Mouse (Mus musculus): ENCODE measurements around the gene Ciart.
"Not testable (repeated sequence)": the region's sequence is repeated elsewhere in the genome, so short reads cannot be mapped to it uniquely, and the experiment has no call there.

Gene Ciart

DNA sequence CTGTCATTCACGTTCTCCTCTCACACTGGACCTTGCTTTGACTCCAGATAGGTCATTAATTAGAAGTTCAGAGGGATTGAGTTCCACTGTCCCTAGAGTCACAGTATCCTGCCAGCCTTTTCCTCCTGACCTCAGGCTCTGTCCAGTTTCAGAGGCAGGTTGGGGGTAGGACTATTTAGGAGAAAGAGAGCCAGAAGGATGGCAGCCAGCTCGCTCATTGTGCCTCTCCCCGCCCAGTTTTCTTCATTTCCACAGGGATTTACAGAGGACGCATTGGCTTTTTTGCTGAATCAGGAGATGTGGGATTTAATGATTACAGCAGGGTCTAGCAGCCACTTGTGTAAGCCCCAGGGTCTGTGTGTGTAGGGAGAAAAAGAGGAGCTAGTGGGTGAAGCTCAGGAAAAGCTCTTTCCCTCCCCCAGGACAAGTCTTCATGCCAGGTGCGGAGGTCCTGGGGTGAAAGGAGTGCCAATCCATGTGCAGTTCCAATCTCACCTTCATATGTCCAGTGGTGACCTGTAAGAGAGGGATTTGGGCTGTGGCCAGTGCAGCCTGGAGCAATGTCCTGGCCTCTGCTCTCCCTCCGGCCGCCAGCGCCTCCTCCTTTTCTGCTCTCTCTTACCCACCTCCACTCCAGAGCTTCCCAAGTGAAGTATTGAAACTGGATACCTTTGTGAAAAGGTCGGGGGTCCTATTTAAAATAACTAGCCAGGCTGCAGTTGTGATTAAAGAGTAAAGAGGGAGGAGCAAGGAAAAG is 19.7 kb upstream of the Ciart start:
- DNase-seq (ENCODE audit: low spot score), result no peak

DNA sequence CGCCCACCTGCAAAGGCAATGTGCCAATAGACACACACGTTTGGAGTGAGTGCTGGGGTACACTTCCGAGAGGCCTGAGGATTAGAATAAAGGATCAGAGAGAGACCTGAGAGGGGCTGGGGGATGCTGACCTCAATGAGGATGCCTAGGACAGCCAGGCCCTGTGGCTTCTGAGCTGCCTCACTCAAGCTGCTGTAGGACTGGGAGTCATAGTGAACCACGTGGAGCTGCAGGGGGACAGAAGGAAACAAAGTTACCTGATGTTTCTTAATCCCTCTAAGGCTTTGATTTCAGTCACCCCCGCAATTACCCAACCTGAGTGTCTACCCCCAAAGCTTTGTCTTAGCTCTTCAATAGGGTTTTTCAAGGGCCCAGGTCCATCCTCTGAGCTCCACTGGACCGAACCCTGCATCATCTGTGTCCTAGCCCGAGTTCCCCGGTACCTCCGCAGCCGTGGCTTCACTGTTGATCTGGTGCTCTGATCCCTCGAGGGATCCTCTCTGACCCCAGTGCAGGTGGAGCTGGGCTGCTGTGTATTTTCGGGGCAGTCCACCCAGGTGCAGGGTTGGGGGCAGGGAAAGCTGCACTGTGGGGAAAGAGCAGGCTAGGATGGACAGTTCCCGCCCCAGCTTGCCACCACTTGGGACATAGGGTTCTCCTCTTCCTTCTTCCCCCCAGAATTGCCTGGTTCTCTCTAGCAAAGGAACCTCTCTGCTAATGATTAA is 17.9 kb upstream of the Ciart start:
- DNase-seq (ENCODE audit: low spot score), result no peak

DNA sequence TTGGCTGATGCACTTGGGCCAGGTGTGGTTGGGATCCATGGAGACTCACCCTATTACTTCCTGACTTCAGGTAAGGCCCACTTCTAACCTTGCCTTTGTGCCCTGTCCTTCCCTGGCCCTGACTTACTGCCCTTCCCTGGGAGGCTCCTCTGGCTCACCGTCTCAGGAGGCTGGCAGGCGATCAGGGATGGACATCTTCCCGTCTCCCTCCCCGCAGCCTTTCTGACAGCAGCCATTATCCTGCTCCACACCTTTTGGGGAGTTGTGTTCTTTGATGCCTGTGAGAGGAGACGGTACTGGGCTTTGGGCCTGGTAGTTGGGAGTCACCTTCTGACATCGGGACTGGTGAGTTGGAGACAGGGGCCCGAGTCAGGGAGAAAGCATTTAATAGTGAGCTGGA is 13.4 kb upstream of the Ciart start:
- not testable (repeated sequence) for DNase-seq (ENCODE audit: low spot score)

DNA sequence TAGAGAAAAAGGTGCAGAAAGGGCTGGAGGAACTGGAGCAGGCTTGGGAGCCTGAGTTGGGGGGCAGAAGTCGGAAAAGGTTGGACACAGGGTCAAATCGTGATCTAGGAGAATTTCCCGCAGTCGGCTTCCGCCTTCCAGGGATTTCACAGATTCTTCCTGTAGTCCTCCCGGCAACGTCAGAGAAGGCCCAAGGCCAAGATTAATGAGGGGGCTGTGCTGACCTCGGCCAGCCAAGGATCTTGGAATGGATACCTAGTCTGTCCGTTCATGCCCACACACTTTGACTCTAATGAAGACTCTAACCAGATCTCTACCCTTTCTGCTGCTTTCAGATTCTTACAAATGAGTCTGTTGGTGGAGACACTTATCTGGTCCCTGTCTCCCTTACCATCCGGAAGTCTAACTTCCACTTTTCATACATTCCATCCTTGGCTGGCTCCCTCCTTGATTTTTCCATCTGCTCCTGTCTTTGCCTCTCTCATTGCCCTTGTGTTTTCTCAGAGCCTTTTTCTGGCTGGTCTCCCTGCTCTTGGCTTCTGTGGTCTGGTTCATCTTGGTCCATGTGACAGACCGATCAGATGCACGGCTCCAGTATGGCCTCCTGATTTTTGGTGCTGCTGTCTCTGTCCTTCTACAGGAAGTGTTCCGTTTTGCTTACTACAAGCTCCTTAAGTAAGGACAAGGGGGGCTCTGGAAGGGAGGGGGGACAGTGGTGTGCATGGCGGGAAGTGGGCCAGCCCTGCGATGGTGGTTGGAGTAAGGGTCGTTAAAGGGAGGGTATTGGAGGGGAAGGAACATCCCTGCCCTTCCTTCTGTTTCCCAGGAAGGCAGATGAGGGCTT is 12.5 kb upstream of the Ciart start:
- peak; percentile 64 for DNase-seq (ENCODE audit: low spot score)

DNA sequence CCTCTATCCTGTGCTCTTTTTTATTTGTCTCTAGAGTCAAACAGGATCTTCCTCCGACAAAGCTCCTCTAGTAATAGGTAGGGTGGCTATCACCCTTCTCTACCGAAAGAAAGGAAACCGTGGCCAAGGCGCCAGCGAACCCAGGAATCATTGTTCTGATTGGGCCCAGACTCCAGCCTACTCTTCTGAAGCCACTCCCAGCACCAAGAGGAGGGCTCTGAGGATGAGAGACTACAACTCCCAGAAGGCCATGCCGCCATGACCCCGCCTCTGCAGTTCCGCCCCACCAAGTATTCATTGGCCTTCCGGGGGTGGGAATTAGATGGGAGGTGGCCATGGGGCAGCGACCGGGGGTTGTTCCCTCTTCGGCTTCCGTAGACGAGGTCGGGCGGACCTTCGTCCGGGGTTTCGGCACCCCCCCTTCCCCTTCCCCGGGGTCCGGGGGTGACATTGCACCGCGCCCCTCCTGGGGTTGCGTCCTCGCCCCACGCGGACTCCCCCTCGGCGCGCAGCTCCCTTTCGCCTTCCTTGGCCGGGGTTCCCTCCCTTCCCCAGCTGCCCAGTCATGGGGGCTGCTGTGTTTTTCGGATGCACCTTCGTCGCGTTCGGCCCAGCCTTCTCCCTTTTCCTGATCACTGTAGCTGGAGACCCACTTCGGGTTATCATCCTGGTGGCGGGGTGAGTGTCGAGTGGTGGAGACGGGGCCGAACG is 11.7 kb upstream of the Ciart start, which contains the start of gene Aph1a:
Gene Aph1a, plus strand, starts transcription at position 364 of the 711 bp plus-strand sequence.
- DNase-seq (ENCODE audit: low spot score), result peak; percentile 88

DNA sequence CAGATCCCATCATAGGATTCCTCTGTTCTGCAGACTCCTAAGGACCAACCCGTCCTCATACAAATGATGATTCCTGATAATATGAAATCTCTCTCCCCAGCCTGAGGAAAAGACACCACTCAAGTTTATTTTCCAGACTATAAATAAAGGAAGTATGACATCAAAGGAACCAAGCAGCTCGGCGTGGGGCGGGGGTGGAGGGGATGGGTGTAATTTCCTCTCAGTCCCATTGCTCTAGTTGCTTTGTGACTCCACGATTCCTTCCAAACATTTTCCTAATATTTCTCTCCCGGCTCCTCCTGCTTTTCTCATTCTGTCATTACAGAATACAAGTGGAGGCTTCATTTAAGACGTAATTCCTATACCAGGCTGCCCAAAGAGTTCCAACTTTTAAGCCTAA is 11.1 kb upstream of the Ciart start:
- DNase-seq (ENCODE audit: low spot score), result no peak

DNA sequence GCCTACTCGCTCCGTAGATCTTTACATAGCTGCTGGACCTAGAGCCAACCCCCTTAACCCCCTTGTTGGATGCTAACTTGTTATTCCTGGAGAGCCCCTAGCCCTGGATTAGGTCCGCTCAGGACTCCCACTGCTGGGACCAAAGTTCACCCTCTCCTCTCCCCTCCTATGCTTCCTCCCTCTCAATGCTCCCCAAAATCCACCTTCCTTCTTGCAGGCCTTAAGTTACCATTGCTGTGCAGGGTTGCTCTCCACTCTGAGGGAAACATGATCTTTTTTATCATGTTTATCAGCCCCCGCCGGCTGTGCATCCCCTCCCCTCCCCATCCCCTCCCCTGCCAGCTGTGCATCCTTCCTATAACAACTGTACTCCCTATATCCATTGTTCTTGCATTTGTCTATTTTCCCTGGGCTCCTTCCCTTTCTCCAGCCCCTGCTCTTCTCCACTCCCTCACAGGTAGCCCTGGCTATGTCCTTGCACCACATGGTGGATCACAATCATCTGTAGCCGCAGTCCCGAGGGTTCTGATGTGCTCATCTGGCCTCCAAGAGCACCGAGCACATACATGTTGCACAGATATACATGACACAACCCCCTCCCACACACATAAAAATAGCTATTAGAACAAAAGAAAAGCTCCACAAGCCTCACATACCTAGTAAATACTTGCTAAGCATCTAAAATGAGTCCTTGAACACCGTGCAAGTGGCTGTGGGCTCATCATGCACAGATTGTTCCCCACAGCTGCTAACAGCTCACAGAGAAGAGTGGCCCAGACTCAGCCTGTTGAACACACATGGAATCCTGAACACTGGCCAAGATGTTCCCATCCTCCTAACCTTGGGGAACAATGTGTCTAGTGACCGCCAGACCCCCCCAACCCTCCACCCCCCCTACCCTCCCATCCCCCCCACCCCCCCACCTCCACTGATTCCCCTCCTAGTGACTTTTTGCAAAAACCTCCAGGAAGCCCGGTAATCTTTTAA is 10.3 kb upstream of the Ciart start:
- no peak for DNase-seq (ENCODE audit: low spot score)

DNA sequence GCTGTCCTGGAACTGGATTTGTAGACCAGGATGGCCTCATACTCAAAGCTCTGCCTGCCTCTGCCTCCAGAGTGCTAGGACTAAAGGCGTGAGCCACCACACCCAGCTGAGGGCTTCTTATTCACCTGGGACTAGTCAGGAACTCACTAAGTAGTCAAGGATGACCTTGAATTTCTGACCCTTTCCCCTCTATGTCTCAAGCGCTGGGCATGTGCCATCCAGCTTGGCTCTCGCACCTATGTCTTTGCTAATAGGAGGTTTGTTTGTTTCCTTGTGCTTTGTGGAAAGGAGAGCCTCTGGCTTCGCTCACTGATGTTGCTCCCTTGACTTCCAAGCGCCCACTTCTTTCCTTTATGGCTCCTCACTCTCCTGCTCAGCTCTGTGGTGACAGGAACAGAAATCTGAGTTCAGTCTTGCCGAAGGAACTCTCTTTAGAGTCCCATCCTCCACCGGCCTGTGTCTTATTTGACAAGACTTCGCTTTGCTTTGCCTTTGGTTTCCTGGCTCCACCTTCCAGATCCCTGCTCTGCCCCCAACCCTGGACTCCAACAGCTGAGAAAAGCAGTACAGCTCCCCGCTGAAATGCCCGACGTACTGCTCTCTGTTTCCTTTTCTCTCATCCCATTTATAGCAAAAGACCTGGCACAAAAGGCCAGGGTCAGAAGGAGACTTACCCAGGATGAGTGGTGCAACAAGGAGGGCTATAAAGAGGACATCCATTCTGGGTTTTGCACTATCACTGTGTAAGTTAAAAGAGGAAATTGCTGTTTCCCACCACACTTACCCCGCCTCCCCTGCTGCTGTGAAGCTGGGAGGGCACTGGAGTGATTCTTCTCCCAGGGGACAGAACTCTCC is 9.4 kb upstream of the Ciart start, which contains the start of gene BC028528:
Gene BC028528, minus strand, starts transcription at position 795 of the 855 bp plus-strand sequence.
- no peak for DNase-seq (ENCODE audit: low spot score)

DNA sequence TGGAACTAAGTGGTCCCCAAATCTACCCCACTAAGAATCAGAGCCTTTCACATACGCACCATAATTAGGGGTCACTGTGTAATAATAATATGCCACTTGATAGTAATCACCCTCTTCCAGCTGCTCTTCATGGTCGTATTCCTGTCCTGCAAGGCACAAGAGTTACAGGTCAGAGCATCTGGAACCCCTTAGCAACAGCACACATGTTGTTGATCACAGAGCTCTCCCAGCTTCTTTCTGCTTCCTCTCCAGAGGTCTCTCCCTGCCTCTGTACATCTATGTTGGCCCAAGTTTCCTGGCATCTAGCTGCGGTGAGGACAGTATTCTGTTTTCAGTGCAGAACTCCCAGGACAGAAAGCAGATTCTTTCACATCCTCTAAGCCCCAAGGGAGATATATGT is 7.6 kb upstream of the Ciart start:
- DNase-seq (ENCODE audit: low spot score), result no peak

DNA sequence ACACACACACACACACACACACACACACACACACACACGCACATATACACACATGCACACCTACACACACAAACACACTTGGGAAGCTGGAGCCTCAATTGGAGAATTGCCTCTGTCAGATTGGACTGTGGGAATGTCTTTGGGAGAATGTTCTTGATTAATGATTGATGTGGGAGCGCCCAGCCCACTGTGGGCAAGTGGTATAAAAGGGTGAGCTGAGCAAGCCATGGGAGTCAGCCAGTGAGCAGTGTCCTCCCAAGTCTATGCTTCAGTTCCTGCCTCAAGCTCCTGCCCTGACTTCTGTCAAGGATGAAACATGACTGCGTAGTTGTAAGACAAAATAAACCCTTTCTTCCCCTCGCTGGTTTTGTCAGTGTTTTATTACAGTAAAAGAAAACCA is 5.5 kb upstream of the Ciart start:
- DNase-seq (ENCODE audit: low spot score), result no peak

DNA sequence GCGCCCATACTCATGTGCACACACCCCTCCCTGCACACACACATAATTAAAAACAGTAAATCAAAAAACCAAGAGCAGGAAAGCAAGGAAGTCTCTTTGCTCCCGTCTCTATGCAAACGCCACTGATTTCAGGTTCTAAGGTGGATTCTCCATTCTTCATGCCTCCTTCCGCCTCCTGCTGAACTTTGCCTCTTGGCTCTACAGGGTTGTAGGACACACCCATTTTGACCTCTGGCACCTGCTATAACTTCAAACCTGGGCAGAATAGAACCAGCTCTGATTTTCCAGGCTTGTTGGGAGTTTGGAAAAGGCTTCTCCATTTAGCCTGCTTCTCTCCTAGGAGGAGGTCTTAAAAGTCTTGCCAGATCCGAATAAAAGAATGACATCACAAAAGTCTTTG is 2.3 kb upstream of the Ciart start:
- DNase-seq (ENCODE audit: low spot score), result no peak

DNA sequence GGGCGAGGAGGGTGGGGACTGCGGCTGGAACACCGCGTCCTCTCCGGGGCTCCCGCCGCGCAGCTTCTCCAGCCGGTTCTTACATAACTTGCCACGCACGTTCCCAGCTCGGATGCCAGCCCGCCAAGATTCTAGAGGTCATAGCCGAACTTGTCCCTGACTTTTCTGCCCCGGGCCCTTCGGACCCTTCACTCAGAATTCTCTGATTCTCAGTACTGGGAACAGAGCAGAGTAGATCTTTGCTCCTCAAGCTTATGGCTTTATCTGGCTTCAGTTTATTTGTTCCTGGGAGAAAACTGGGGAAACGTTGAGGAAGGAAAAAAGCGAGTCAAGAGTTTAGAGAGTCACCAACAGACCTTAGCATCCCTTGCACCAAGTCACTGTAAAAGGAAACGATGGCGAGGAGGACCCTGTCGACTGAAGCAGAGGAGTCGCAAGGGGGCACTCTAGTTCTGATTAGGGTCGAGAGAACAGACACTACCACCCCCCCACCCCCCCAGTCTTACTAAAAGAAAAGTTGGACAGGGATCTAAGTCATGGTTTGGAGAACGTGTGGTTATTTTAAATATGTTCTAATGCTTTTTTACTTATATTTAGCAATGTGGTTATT is 870 bp upstream of the Ciart start:
- peak; percentile 66 for DNase-seq (ENCODE audit: low spot score)

DNA sequence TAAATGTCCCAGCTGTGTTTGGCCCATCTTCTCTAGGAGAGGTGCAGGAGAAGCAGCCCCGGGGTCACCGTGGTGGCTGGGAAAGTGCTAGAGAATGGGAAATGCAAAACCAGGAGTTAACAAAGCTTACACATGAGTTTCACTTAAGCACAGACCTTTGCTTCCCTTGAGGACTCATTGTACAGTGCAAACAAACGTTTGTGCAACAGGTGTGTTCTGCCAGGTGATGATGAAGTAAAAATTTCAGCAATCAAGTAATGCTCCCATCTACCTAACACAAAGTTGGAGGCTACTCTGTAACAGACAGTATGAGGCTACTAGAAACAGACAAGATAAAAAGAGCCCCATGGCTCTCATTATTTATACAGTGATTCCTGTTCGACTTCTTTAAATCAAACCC is 3.0 kb downstream of the Ciart start:
- DNase-seq (ENCODE audit: low spot score), result no peak

DNA sequence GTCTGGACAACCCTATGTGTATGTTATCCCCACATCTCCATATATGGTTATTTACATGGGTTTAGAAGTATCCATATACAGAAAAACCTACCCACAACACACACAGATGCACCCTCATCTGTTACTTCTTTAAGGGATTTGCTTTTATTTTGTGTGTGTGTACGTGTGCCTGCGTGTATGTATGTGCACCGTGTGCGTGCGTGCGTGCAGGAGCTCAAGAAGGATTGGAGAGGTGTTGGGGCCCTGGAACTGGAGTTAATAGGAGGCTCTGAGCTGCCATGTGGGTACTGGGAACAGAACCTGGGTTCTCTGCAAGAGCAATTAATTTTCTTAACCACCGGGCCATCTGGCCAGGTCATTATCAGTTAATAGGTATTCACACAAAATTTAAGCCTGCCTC is 10.0 kb downstream of the Ciart start:
- no peak for DNase-seq (ENCODE audit: low spot score)

DNA sequence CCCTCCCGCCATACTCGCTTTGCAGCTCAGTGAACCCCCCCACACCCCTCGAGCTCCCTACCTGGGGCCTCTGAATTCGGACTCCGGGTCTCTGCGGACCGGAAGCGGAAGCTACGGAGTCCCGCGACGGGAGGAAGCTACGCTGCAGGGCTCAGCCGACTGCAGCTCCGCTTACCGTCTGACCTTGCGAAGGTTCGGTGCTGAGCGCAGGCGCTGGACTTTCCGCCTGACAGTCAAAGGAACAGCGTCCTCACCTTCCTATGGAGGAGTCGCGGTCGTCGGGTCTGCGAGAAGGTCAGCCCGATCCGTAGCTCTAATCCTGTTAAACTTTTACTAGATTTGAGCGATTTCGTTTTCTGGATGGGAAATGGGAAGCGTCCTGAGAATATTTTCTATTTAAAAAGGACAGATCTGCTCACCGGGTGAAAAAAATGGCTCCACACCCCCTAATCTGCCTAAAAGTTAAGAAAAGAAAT is 10.6 kb downstream of the Ciart start, which contains the start of gene Mrps21:
Gene Mrps21, minus strand, starts transcription at position 128 of the 476 bp plus-strand sequence.
- peak; percentile 73 for DNase-seq (ENCODE audit: low spot score)

DNA sequence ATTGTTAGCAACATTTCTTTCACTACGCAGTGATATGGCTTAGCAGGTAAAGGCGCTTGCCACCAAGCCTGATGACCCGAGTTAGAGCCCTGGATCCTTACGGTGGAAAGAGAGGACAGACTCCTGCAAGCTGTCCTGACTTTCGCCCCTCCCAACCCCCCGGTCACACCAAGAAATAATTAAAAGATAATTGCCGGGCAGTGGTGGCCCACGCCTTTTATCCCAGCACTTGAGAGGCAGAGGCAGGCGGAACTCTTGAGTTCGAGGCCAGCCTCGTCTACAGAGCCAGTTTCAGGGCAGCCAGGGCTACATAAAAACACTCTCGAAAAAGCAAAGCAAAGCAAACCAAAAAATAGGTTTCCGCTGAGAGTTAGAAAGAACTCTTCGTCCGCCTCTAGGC is 11.1 kb downstream of the Ciart start:
- DNase-seq (ENCODE audit: low spot score), result no peak

DNA sequence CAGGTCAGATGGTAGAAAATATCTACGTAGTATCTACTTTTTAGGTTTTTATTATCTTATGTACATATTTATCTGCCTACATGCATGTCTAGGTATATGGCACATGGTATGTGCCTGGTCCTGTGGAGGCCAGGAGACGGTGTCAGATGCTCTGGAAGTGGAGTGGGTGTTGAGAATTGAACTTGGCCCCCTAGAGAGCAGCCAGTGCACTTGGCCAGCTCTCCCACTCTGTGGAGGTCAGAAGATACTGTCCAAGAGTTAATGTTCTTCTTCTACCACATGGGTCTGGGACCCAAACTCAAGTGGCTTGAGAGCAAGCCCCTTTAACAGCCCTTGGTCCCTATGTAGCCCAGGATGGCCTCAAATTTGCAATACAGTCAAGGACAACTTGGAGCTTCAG is 14.6 kb downstream of the Ciart start:
- DNase-seq (ENCODE audit: low spot score), result no peak

DNA sequence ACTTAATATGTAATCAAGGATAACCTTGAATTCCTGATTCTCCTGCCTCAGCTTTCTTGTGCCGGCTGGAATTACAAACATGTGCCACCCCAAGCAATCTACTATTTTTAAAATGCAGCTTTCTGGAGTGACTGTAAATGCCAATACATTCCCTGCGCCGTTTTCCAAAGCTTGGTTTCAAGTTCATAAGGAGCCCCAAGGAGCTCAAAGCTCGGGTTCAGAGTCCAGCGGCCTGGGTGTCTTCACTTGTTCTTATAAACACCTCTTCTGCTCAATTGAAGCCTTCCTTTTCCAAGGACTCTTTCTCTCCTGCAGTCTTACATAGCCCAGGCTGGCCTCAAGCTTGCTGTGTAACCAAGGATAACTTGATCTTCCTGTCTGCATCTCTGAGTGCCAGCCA is 16.0 kb downstream of the Ciart start:
- no peak for DNase-seq (ENCODE audit: low spot score)

DNA sequence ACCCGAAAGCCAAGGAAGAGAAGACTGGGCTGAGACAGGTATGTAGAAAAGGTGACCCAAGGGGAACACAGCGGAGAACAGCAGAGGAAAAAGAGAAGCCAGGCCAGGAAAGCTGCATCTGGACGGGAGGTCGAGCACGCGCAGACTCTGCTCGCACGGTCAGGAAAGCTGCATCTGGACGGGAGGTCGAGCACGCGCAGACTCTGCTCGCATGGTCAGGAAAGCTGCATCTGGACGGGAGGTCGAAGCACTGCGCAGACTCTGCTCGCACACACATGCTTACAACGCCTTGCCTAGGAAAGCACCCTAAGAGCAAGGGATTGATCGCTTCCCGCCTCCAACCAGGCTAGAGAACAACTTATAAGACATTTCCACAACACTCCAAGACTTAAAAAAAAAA is 16.5 kb downstream of the Ciart start:
- no peak for DNase-seq (ENCODE audit: low spot score)
